Mouse (Mus musculus): ENCODE results near the gene Fam240a. TPM values are rescaled to one million over a fixed set of nuclear protein-coding genes. Genes with fewer than 3 reads are reported as not detected.

Fam240a gene
- polyA plus RNA-seq, 1 experiment from 2014 or later, result not detected

DNA sequence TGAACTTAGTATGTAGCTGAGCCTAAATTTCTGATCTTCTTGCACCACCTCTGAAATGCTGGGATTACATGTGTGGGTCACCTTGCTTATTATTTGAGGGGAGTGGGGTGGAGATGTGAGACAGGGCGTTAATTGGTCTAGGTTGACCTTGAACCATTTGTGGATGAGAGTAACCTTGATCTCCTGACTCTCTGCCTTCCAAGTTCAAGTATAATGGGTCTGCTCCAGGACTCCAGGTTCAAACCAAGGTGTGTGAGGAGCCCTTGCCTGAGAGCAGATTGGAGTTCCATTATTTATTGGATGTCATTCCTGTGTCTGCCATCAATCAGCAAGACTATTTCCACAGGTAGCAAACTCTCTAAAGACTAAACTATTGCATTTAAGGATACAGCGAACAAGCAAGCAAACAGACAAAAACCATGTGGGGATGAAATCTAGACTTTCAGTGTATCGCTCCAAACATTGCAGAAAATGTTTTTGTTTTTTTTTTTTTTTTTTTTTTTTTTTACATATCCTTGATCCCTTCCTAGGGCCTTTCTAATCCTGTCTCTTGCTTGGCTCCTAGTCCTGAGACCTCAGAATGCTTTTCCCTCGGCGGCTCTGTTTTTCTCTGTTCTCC lies 36.4 kb upstream of the Fam240a start:
- H3K36me3 ChIP-seq, result no peaks in the 10 kb centered on the region
- H3K4me3 ChIP-seq, result peak overlapping the region; percentile 55
- 32% methylated on average over 5 of the region's 5 CpGs for WGBS (ENCODE audit: insufficient replicate concordance)
- H3K4me1 ChIP-seq, result peaks cover 24% of the 10 kb centered on the region
- no peaks in the 10 kb centered on the region for H3K9me3 ChIP-seq (replicated peaks)
- ATAC-seq, result no peak
- peak overlapping the region; percentile 76 for H3K4me2 ChIP-seq
- no peak overlapping the region for H3K27ac ChIP-seq
- no peak overlapping the region for H3K9ac ChIP-seq
- peaks cover 28% of the 10 kb centered on the region for H3K27me3 ChIP-seq (replicated peaks)

DNA sequence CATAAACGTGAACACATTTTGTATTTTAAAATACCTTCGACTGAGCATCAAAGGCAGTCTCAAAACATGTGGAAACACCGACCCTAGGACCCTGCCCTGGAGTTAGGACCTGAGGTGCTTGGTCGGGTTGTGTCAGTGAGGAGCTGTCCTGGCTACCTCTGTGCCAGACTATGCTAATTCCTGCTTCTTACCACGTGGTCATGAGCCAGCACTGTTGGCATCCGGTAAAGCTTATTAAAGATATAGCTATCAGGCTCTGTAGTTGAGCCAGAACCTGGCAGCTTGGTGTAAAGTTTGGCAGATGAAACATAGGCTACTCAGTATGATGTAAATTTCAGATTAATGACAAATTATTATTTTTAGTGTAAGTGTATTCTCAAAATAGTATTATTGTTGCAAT lies 35.7 kb upstream of the Fam240a start:
- peaks cover 35% of the 10 kb centered on the region for H3K27me3 ChIP-seq (replicated peaks)
- WGBS (ENCODE audit: insufficient replicate concordance), result 30% methylated on average over 6 of the region's 6 CpGs
- no peak overlapping the region for H3K27ac ChIP-seq
- H3K4me1 ChIP-seq, result peaks cover 28% of the 10 kb centered on the region
- no peak for ATAC-seq
- H3K9me3 ChIP-seq (replicated peaks), result no peaks in the 10 kb centered on the region
- no peak overlapping the region for H3K4me2 ChIP-seq
- no peak overlapping the region for H3K4me3 ChIP-seq
- no peaks in the 10 kb centered on the region for H3K36me3 ChIP-seq
- H3K9ac ChIP-seq, result no peak overlapping the region

DNA sequence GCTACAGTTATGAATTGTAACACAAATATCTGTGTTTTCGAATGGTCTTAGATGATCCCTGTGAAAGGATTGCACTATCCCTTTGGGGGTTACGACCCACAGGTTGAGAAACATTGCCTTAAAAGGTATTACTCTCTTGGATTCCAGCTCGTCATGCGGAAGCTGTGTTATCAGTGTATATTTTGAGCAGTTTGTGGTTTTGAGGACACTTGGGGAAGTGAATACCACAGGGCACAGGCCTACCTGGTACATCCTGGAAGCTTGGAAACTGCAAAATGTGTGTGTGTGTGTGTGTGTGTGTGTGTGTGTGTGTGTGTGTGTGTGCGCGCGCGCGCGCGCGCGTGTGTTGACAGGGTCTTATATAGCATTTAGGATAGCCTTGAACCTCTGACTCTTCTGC lies 35.2 kb upstream of the Fam240a start:
- Histone ChIP-seq H3K9me3 (replicated peaks) (no peaks in the 10 kb centered on the region), H3K4me2 (no peak overlapping the region), H3K27me3 (replicated peaks) (peaks cover 40% of the 10 kb centered on the region), H3K4me3 (no peak overlapping the region), H3K4me1 (peaks cover 28% of the 10 kb centered on the region), H3K36me3 (no peaks in the 10 kb centered on the region), H3K27ac (no peak overlapping the region), H3K9ac (no peak overlapping the region)
- ATAC-seq, result no peak
- WGBS (ENCODE audit: insufficient replicate concordance), result 72% methylated on average over 13 of the region's 13 CpGs

DNA sequence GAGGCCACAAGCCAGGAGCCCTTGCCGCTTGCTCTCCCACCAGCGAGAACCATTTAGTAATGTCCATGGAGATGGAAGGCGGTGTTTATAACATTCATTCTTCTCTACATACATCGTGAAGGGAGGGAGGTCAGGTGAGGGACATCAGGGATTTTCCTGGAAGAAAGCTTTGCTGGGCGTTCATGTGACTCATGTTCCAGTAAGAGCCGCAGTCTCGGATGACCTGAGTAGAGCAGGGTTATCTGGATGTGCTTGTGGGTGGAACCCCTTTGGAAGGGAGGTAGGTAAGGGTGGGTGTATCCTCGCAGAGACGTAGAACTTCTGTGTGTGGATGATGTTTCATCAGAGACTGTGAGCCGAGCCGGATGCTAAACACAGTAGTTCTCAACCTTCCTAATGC lies 34.7 kb upstream of the Fam240a start, which contains the start of gene Lrrc2:
Gene Lrrc2, plus strand, starts transcription at position 149 of the 400 bp plus-strand sequence.
- Histone ChIP-seq H3K36me3 (no peaks in the 10 kb centered on the region), H3K9me3 (replicated peaks) (no peaks in the 10 kb centered on the region), H3K27ac (no peak within 1 kb of the TSS), H3K4me2 (no peak within 1 kb of the TSS), H3K27me3 (replicated peaks) (peaks cover 45% of the 10 kb centered on the region), H3K9ac (no peak within 1 kb of the TSS), H3K4me3 (no peak within 1 kb of the TSS), H3K4me1 (peaks cover 32% of the 10 kb centered on the region)
- ATAC-seq, result no peak
- 46% methylated on average over 11 of the region's 11 CpGs for WGBS (ENCODE audit: insufficient replicate concordance)

DNA sequence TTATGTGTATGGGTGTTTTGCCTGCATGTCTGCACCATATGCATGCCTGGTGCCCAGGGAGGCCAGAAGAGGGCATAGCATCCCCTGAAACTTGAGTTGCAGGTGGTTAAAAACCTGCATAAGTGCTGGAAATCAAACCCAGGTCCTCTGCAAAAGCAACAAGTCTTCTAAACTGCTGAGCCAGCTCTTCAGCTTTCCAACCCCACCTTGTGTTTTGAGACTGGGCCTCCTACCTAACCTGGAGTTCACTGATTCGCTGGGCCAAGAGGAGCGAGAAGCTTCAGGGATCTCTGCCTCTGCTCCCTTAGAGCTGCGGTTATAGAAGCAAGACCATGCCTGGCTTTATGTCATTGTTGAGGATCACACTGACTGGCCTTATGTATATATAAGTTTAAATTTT lies 33.4 kb upstream of the Fam240a start:
- H3K4me1 ChIP-seq, result peaks cover 33% of the 10 kb centered on the region
- no peaks in the 10 kb centered on the region for H3K36me3 ChIP-seq
- H3K4me2 ChIP-seq, result no peak overlapping the region
- peaks cover 48% of the 10 kb centered on the region for H3K27me3 ChIP-seq (replicated peaks)
- H3K9ac ChIP-seq, result no peak overlapping the region
- H3K4me3 ChIP-seq, result no peak overlapping the region
- ATAC-seq, result no peak
- H3K27ac ChIP-seq, result no peak overlapping the region
- H3K9me3 ChIP-seq (replicated peaks), result no peaks in the 10 kb centered on the region
- WGBS (ENCODE audit: insufficient replicate concordance), result 90% methylated on average over 3 of the region's 3 CpGs

DNA sequence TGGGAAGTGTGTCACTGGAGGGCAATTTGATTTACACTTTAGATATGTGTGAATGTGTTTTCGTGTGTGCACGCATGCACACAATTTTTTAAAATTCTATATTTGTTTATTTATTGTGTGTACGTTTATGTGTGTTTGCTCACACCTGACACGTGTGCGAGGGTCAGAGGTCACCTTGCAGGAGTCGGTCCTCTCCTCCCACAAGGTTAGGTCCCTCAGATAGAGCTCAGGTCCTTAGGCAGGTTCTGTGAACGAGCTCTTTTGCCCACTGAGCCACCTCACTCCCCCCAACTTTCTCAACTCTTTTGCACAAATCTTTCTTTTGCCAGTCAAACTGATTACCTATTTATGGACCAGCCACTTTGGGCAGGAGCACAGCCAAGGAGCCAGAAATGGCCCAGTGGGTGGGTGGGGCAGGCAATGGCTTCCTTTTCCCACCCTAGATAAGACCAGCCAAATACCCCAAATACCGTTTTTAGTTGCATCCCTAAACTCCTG lies 32.2 kb upstream of the Fam240a start:
- no peaks in the 10 kb centered on the region for H3K9me3 ChIP-seq (replicated peaks)
- H3K27me3 ChIP-seq (replicated peaks), result peaks cover 48% of the 10 kb centered on the region
- no peak overlapping the region for H3K4me3 ChIP-seq
- H3K27ac ChIP-seq, result no peak overlapping the region
- WGBS (ENCODE audit: insufficient replicate concordance), result 37% methylated on average over 8 of the region's 8 CpGs
- no peak for ATAC-seq
- no peaks in the 10 kb centered on the region for H3K36me3 ChIP-seq
- no peak overlapping the region for H3K4me2 ChIP-seq
- peaks cover 32% of the 10 kb centered on the region for H3K4me1 ChIP-seq
- no peak overlapping the region for H3K9ac ChIP-seq

DNA sequence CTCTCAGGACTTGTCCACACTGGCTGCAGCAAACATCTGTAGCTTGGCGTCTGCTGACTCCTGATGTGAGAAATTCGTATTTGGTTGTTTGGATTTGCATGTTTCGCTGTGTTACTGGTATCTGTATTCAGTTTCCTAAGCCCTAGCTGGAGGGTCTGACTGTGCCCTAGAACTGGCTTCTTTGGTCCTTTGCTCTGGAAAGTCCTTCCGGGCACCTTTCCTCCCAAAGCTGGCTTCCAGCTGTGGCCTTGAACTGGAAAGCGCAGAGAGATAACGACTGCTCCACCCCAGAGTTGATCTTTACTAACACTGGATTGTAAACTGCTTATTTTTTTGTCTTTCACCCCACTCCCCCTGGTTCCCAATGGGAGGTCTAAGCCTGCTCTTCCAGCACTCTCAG lies 31.2 kb upstream of the Fam240a start:
- no peaks in the 10 kb centered on the region for H3K36me3 ChIP-seq
- H3K27me3 ChIP-seq (replicated peaks), result peaks cover 49% of the 10 kb centered on the region
- H3K9me3 ChIP-seq (replicated peaks), result no peaks in the 10 kb centered on the region
- 43% methylated on average over 6 of the region's 6 CpGs for WGBS (ENCODE audit: insufficient replicate concordance)
- H3K27ac ChIP-seq, result no peak overlapping the region
- H3K4me3 ChIP-seq, result no peak overlapping the region
- peaks cover 29% of the 10 kb centered on the region for H3K4me1 ChIP-seq
- no peak for ATAC-seq
- H3K4me2 ChIP-seq, result no peak overlapping the region
- no peak overlapping the region for H3K9ac ChIP-seq

DNA sequence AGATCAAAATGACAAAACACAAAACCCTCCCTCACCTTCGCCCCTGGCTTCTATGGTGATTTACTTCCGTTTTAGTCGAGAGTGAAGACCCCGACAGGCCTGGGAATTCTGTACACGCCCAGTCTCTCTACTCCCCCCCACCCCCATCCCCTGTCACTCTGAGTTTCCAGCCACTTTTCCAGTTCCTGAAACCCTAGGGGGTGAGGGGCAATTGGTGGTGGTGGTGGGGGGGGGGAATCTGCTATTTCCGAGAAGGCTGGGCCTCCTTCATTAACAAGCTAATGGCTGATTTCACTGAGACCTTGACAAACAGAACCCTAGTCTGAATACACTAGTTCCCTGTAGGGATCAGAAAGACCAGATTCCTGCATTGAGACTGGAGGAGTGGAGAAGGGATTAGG lies 30.6 kb upstream of the Fam240a start:
- no peak overlapping the region for H3K27ac ChIP-seq
- peaks cover 52% of the 10 kb centered on the region for H3K27me3 ChIP-seq (replicated peaks)
- H3K9me3 ChIP-seq (replicated peaks), result no peaks in the 10 kb centered on the region
- no peak overlapping the region for H3K9ac ChIP-seq
- H3K4me3 ChIP-seq, result no peak overlapping the region
- WGBS (ENCODE audit: insufficient replicate concordance), result 18% methylated on average over 6 of the region's 6 CpGs
- H3K4me1 ChIP-seq, result peaks cover 23% of the 10 kb centered on the region
- no peak overlapping the region for H3K4me2 ChIP-seq
- no peak for ATAC-seq
- H3K36me3 ChIP-seq, result no peaks in the 10 kb centered on the region

DNA sequence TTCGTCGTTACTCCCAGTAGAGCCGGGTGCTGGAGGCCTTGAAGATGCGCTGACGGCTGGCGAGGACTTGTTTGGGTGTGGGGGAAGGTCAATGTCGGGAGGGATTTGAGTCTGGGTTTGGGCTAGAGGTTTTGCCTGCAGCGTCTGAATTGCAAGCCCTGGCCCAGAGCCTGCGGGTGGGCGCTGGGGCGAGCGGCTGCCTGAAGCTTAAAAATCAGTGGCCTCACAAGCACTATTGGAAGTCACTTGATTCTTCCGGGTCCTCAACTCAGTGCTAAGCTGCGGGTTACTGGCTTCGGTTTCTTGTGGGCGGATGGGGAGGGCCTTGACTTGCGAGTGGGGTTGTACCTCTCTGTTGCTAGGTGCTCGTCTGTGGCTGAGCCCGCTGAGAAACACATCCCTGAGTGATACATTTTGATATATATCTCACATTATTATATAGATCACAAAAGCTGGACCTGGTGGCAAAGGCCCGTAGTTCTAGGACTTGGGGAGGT lies 29.9 kb upstream of the Fam240a start:
- WGBS (ENCODE audit: insufficient replicate concordance), result 21% methylated on average over 20 of the region's 20 CpGs
- no peak overlapping the region for H3K9ac ChIP-seq
- no peak for ATAC-seq
- H3K4me3 ChIP-seq, result no peak overlapping the region
- H3K4me2 ChIP-seq, result no peak overlapping the region
- H3K4me1 ChIP-seq, result peaks cover 22% of the 10 kb centered on the region
- no peaks in the 10 kb centered on the region for H3K36me3 ChIP-seq
- no peaks in the 10 kb centered on the region for H3K9me3 ChIP-seq (replicated peaks)
- peaks cover 52% of the 10 kb centered on the region for H3K27me3 ChIP-seq (replicated peaks)
- H3K27ac ChIP-seq, result no peak overlapping the region

DNA sequence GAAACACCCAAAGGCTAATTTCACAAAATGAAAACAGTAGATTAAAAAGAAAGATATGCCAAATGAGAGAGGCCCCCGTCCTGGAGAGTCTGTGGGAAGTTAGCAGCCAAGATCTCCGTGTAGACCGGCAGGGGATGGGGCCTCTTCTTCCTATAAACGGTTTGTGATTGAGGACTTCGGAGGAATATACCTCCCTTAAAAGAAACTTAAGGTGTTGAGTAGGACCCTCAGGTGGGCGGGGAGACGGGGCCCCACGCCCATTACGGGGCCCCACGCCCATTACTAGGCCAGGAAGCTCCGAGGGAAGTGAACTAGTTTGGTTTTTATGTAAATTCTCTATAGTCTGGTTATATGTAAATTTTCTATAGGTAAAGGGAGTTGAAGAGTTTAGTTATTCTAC lies 29.3 kb upstream of the Fam240a start, which contains the start of gene Tdgf1:
Gene Tdgf1, minus strand, starts transcription at position 233 of the 400 bp plus-strand sequence.
- Histone ChIP-seq H3K27ac (no peak within 1 kb of the TSS), H3K9ac (no peak within 1 kb of the TSS), H3K27me3 (replicated peaks) (peaks cover 52% of the 10 kb centered on the region), H3K9me3 (replicated peaks) (no peaks in the 10 kb centered on the region), H3K4me1 (peaks cover 22% of the 10 kb centered on the region), H3K4me3 (no peak within 1 kb of the TSS), H3K4me2 (no peak within 1 kb of the TSS), H3K36me3 (no peaks in the 10 kb centered on the region)
- WGBS (ENCODE audit: insufficient replicate concordance), result 13% methylated on average over 11 of the region's 11 CpGs
- ATAC-seq, result no peak

DNA sequence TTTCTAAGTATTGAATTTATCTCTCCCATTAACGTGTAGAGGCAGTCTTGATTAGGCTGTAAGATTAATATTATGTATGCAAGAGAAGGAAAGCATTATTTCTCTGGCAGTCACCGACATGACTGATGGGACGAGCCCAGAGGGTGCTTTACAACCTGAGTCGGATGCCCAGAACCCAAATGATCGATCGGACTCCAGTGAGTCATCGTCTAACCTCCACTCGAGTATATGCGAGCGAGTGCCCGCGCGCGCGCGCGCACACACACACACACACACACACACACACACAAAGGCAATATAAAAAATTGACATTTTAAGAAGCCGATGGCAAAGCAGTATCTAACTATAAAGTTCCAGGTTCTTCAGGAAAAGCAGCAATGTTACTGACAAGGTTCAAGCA lies 28.7 kb upstream of the Fam240a start:
- peaks cover 52% of the 10 kb centered on the region for H3K27me3 ChIP-seq (replicated peaks)
- H3K4me3 ChIP-seq, result no peak overlapping the region
- H3K9me3 ChIP-seq (replicated peaks), result no peaks in the 10 kb centered on the region
- no peak for ATAC-seq
- H3K9ac ChIP-seq, result no peak overlapping the region
- H3K27ac ChIP-seq, result no peak overlapping the region
- WGBS (ENCODE audit: insufficient replicate concordance), result 19% methylated on average over 18 of the region's 18 CpGs
- peaks cover 22% of the 10 kb centered on the region for H3K4me1 ChIP-seq
- no peak overlapping the region for H3K4me2 ChIP-seq
- H3K36me3 ChIP-seq, result no peaks in the 10 kb centered on the region

DNA sequence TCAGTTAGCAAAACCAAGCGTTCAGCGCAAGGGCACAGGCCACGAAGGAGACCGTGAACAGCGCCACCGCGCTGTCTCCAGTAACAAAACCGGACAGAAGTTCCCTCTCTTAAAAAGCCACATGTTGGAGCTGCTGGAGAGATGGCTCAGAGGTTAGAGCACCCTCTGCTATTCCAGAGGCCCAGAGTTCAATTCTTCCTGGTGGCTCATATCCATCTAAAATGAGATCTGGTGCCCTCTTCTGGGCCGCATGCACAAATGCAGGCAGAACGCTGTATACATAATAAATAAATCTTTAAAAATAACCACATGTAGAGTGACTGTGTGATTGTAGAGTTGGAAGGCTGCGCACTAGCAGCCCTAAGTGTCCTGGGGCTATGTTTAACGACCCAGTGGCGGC lies 27.6 kb upstream of the Fam240a start:
- Histone ChIP-seq H3K27ac (no peak overlapping the region), H3K4me3 (no peak overlapping the region), H3K4me2 (no peak overlapping the region), H3K4me1 (peaks cover 20% of the 10 kb centered on the region), H3K27me3 (replicated peaks) (peaks cover 52% of the 10 kb centered on the region), H3K9me3 (replicated peaks) (no peaks in the 10 kb centered on the region), H3K9ac (no peak overlapping the region), H3K36me3 (no peaks in the 10 kb centered on the region)
- WGBS (ENCODE audit: insufficient replicate concordance), result 27% methylated on average over 13 of the region's 13 CpGs
- no peak for ATAC-seq
